Mouse (Mus musculus): ENCODE measurements around the gene Clic5. TPM values are rescaled to one million over a fixed set of nuclear protein-coding genes. Genes with fewer than 3 reads are reported as not detected.
A peak's percentile ranks its signal among the peaks of the same experiment; 100 is the strongest.

The Clic5 gene
- total RNA-seq, 2 experiments from 2014 or later, result 109 to 117 TPM

GRCm38 (mm10) chr17:44190246-44190645 lies 1.9 kb downstream of the Clic5 start:
- no peak for DNase-seq (ENCODE audit: low spot score)

- DNase-seq (ENCODE audit: low spot score), result peak; percentile 59
Observed at GRCm38 (mm10) chr17:44192981-44193380, 4.6 kb downstream of the Clic5 start.

- no peak for DNase-seq (ENCODE audit: low spot score)
Observed at GRCm38 (mm10) chr17:44199158-44199557, 10.8 kb downstream of the Clic5 start.

GRCm38 (mm10) chr17:44202952-44203351 lies 14.6 kb downstream of the Clic5 start:
- no peak for DNase-seq (ENCODE audit: low spot score)

DNA sequence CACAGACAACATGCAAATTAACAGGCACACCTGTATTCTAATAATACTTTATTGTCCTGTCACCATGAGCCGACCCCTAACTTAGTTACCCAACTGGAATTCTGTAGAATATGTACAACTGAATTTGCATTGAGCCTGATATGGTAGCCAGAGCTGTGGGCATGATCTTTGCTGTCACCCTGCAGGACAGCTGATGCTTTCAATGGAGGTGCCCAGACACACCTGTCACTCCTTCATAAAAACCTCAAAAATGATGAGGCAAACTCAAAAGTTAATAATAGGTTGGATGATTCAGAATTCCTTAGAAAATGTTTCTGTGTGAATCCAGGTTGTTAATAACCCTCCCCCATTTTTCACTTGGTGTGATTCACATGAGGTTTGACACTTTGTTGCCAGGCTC lies 16.4 kb downstream of the Clic5 start:
- DNase-seq (ENCODE audit: low spot score), result no peak

DNA sequence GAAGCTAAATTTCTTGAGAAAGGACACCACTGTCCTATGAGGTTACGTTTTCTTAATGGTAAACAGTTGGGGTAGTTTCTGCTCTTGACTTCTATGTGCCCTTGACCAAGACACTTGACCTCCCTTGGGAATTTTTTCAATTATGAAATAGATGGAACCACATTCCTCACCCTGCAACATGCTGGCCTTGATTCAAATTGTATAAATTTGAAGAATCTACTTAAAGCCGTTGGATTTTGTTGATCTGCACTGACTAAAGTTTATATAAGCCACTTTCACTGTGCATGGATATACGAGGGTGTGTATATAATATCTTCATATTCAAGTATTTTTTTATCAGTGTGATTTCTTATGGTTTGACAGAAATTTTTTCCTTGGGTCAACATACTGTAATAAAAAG lies 17.2 kb downstream of the Clic5 start:
- no peak for DNase-seq (ENCODE audit: low spot score)

- no peak for DNase-seq (ENCODE audit: low spot score)
Observed at GRCm38 (mm10) chr17:44208900-44209299, 20.5 kb downstream of the Clic5 start.

- no peak for DNase-seq (ENCODE audit: low spot score)
Observed at GRCm38 (mm10) chr17:44212960-44213619, 24.7 kb downstream of the Clic5 start.

DNA sequence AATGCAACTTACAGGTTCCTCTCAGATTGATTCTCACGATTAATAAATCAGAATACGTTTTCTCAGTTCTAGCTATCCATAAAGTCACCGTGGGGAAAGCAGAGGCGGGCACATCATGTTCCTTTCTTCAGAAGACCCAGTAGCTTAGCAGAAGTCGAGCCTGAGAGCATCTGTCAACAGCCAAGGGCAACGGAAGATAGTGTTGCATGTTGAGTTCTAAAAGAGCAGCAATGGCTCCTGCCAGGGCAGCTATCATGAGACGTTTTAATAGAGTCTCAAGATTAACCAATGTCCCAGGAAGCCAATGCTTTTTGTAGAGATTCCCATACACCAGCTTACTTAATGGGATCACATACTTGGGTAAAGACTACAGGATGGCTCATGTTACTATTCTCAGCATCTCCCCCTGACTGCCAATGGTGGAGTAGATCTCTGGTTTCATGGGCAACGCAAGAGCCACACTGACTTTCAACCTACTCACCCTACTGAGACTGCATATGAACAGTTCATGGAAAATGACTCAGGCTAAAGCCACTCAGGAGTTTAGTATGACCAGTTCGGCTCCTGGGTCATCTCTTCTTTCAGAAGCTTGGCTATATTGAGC lies 26.9 kb downstream of the Clic5 start:
- peak; percentile 81 for DNase-seq (ENCODE audit: low spot score)

DNA sequence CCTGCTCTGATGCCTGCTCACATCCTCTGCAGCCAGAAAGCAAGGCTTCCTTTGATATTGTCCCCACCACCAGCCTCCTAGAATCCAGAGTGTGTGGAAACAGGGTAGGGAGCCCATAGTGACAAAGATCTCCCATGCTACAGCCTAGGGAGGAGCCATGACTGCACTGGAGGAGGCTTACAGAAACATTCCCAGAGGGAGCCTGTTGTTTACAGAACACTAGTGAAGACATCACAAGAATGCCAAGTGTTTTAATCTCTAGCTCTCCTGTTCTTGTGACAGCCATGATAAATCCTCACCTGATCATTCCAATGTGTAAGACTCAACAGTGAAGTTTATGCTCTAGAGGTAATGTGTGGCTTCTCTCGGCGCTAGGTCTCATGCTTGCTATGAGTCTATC lies 28.8 kb downstream of the Clic5 start:
- no peak for DNase-seq (ENCODE audit: low spot score)

GRCm38 (mm10) chr17:44219943-44220342 lies 31.6 kb downstream of the Clic5 start:
- DNase-seq (ENCODE audit: low spot score), result no peak

- DNase-seq (ENCODE audit: low spot score), result no peak
Observed at GRCm38 (mm10) chr17:44228428-44228827, 40.0 kb downstream of the Clic5 start.

- peak; percentile 61 for DNase-seq (ENCODE audit: low spot score)
Observed at GRCm38 (mm10) chr17:44230083-44230482, 41.7 kb downstream of the Clic5 start.

GRCm38 (mm10) chr17:44239030-44239721 lies 50.8 kb downstream of the Clic5 start:
- no peak for DNase-seq (ENCODE audit: low spot score)

DNA sequence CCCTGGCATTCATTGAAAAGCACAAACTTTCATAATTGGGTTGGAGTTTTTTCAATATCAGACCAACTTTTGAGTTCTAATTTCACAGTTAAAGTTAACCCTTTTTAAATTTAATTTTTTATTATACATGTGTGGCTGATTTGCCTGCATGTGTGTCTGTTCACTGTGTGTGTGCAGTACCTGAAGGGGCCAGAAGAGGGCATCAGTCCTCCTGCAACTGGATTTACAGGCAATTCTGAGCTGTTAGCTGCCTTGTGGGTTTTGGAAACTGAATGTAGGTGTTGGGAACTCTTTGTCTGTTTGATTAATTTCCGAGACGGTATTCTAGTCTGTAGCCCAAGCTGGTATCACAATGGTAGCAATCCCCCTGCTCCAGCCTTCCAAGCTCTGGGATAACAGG lies 52.4 kb downstream of the Clic5 start:
- no peak for DNase-seq (ENCODE audit: low spot score)

DNA sequence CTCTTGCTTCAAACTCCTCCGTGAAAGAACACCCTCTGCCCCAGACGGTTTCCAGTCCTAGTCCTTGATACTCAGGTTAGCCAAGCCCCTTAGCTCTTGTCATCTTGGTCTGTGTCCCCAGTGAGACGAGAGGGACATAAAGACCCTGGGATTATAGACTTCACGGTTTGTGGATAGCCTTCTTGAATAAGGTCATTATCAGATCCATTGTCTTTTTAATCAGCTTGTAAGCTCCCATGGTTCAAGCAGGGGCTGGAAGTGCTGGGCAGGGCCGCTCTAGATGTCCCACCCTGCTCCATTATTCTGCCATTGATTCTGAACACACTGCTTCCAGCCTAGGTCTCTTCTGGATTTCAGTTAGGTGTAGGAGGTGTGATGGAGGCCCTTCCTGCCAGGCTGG lies 55.7 kb downstream of the Clic5 start:
- no peak for DNase-seq (ENCODE audit: low spot score)

DNA sequence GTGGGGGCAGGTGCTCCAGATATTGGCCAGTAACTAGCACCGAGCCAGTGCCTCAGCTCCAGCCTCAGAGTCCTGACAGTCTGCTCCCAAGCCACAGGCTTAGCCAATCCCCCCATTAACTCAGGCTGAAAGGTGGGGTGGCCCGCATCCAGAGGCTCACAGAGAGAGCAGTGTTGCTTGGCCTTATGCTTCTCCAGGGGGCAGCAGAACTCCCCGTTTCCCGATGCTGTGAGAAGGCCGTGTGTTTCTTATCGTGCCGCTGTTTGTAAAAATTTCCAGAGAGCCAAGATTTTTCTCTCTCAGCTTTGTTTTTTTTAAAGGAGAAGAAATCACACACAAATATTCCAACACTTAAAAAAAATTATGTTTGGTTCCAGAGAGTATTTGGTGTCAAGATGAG lies 56.2 kb downstream of the Clic5 start:
- DNase-seq (ENCODE audit: low spot score), result no peak

- DNase-seq (ENCODE audit: low spot score), result no peak
Observed at GRCm38 (mm10) chr17:44246153-44246700, 57.8 kb downstream of the Clic5 start.

DNA sequence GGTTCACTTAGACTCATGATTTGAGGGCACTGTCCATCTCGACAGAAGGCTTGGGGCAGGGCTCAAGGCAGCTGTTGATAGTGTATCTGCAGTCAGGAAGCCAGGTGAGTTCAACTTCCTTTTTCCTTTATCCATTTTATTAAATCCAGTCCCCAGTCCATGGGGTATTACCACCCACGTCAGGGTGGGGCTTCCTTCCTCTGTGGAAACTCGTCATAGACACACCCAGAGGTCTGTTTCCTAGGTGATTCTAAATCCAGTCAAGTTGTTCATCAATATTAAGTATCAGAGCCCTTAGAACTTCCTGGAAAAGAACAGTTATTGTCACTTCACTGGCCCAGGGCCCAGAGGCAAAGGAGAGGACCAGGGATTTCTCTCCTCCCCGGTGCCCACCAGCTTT lies 61.2 kb downstream of the Clic5 start:
- DNase-seq (ENCODE audit: low spot score), result no peak

DNA sequence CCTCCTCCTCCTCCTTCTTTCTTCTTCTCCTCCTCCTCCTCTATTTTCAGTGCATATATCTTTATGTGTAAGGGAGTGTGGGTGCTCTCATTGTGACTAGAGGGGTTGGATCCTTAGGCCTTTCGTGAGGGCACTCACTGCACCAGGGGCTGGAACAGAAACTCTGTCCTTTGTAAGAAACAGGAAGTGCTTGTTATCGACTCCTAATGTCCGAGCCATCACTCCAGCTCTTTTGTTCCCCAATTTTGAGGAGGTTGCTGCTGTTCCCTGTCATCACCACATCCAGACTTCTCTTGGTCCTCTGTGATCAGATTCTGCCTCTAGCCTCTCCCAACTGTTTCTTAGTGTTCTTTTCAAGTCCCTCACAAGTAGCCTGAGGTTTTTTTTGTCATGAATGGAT lies 64.3 kb downstream of the Clic5 start:
- no peak for DNase-seq (ENCODE audit: low spot score)

DNA sequence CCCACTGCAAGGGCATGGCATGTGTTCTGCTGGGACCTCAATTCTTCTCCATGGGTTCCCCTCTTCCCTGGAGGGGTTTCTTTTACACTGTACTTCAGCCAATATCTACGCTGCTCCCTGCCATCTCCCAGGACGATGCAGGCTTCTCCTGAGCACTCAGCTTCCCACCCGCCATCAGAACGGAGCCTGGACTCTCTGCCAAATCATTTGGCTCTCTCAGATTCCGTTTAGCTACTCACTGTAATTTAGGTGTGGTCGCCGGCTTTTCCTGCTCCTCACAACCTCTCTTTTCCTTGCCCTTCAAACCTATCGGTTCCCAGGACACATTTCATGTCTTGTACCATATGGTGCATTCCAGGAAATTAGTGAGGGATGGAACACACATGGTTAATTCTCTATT lies 66.3 kb downstream of the Clic5 start:
- DNase-seq (ENCODE audit: low spot score), result no peak

- peak; percentile 84 for DNase-seq (ENCODE audit: low spot score)
Observed at GRCm38 (mm10) chr17:44256583-44256982, 68.2 kb downstream of the Clic5 start.

GRCm38 (mm10) chr17:44259245-44259644 lies 70.9 kb downstream of the Clic5 start:
- DNase-seq (ENCODE audit: low spot score), result no peak

Measured in gastrocnemius, adult 18-20 months (tissue).